Mouse (Mus musculus): ENCODE measurements around the gene Yes1. TPM values are rescaled to one million over a fixed set of nuclear protein-coding genes. Genes with fewer than 3 reads are reported as not detected.
"Not testable (repeated sequence)": the region's sequence is repeated elsewhere in the genome, so short reads cannot be mapped to it uniquely, and the experiment has no call there.

The Yes1 gene
- polyA plus RNA-seq, 1 experiment = 0.59 TPM

- Histone ChIP-seq H3K4me1 (replicated peaks; ENCODE audit: control insufficient read depth, insufficient read depth, low read length) (peaks cover 3% of the 10 kb centered on the region), H3K27me3 (ENCODE audit: control insufficient read depth, insufficient read depth, low read length) (no peaks in the 10 kb centered on the region), H3K27ac (ENCODE audit: control insufficient read depth, insufficient read depth, low read length) (peak overlapping the region; percentile 67), H3K36me3 (ENCODE audit: control insufficient read depth, insufficient read depth, low read length) (no peaks in the 10 kb centered on the region), H3K4me3 (ENCODE audit: control insufficient read depth, insufficient read depth, low read length) (peak overlapping the region; percentile 81)
- under 1% methylated on average over 55 of the region's 55 CpGs for WGBS
- TF ChIP-seq CTCF (IDR thresholded peaks at IDR 0.05; ENCODE audit: borderline replicate concordance, control insufficient read depth, extremely low read depth, insufficient read depth, low read length, poor library complexity) (peak; percentile 99), POLR2A (IDR thresholded peaks at IDR 0.05; ENCODE audit: control insufficient read depth, extremely low read depth, insufficient read depth, low read length, poor library complexity) (0 out of 2 replicates have a peak, but pooled peaks have one; percentile 56)
- DNase-seq = peak; percentile 86
Observed at GRCm38 (mm10) chr5:32713703-32714467, 102.9 kb downstream of the Yes1 start.

GRCm38 (mm10) chr5:32717726-32718125 lies 106.8 kb downstream of the Yes1 start:
- DNase-seq = no peak
- no peak overlapping the region for H3K27ac ChIP-seq (ENCODE audit: control insufficient read depth, insufficient read depth, low read length)
- H3K36me3 ChIP-seq (ENCODE audit: control insufficient read depth, insufficient read depth, low read length) = no peaks in the 10 kb centered on the region
- WGBS = 43% methylated on average over 1 of the region's 1 CpGs
- H3K4me3 ChIP-seq (ENCODE audit: control insufficient read depth, insufficient read depth, low read length) = no peak overlapping the region
- H3K27me3 ChIP-seq (ENCODE audit: control insufficient read depth, insufficient read depth, low read length) = no peaks in the 10 kb centered on the region
- TF ChIP-seq CTCF (IDR thresholded peaks at IDR 0.05; ENCODE audit: borderline replicate concordance, control insufficient read depth, extremely low read depth, insufficient read depth, low read length, poor library complexity) (no peak), POLR2A (IDR thresholded peaks at IDR 0.05; ENCODE audit: control insufficient read depth, extremely low read depth, insufficient read depth, low read length, poor library complexity) (no peak)
- peaks cover 3% of the 10 kb centered on the region for H3K4me1 ChIP-seq (replicated peaks; ENCODE audit: control insufficient read depth, insufficient read depth, low read length)

DNA sequence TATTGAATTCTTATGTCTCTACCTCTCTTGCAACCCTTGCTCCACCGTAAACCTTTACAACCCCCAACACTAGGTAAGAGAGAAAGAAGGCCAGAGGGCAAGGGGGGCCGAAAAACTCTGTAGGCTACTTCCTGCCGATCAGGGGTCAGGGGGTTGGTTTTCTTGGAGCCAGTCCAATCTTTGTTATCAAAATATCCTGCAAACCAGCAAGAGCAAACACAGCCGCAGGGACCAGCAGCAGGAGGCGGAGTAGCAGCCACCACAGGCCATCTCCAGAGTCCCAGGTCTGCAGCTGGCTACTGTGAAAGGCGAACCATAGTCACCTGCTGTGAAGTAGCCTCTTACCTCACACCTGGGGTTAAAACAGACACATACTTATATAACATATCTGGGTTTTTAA lies 107.9 kb downstream of the Yes1 start:
- Histone ChIP-seq H3K36me3 (ENCODE audit: control insufficient read depth, insufficient read depth, low read length) (no peaks in the 10 kb centered on the region), H3K4me3 (ENCODE audit: control insufficient read depth, insufficient read depth, low read length) (no peak overlapping the region), H3K4me1 (replicated peaks; ENCODE audit: control insufficient read depth, insufficient read depth, low read length) (no peaks in the 10 kb centered on the region; the same call in 1 of the 2 replicates), H3K27me3 (ENCODE audit: control insufficient read depth, insufficient read depth, low read length) (no peaks in the 10 kb centered on the region), H3K27ac (ENCODE audit: control insufficient read depth, insufficient read depth, low read length) (no peak overlapping the region)
- TF ChIP-seq CTCF (IDR thresholded peaks at IDR 0.05; ENCODE audit: borderline replicate concordance, control insufficient read depth, extremely low read depth, insufficient read depth, low read length, poor library complexity) (no peak), POLR2A (IDR thresholded peaks at IDR 0.05; ENCODE audit: control insufficient read depth, extremely low read depth, insufficient read depth, low read length, poor library complexity) (no peak)
- DNase-seq = no peak
- 76% methylated on average over 6 of the region's 6 CpGs for WGBS

GRCm38 (mm10) chr5:32720416-32720815 lies 109.4 kb downstream of the Yes1 start:
- Histone ChIP-seq H3K27ac (ENCODE audit: control insufficient read depth, insufficient read depth, low read length) (no peak overlapping the region), H3K4me3 (ENCODE audit: control insufficient read depth, insufficient read depth, low read length) (no peak overlapping the region), H3K27me3 (ENCODE audit: control insufficient read depth, insufficient read depth, low read length) (no peaks in the 10 kb centered on the region), H3K4me1 (replicated peaks; ENCODE audit: control insufficient read depth, insufficient read depth, low read length) (no peaks in the 10 kb centered on the region; the same call in 1 of the 2 replicates), H3K36me3 (ENCODE audit: control insufficient read depth, insufficient read depth, low read length) (no peaks in the 10 kb centered on the region)
- no peak for DNase-seq
- TF ChIP-seq POLR2A (IDR thresholded peaks at IDR 0.05; ENCODE audit: control insufficient read depth, extremely low read depth, insufficient read depth, low read length, poor library complexity) (no peak), CTCF (IDR thresholded peaks at IDR 0.05; ENCODE audit: borderline replicate concordance, control insufficient read depth, extremely low read depth, insufficient read depth, low read length, poor library complexity) (no peak)
- 90% methylated on average over 9 of the region's 9 CpGs for WGBS

DNA sequence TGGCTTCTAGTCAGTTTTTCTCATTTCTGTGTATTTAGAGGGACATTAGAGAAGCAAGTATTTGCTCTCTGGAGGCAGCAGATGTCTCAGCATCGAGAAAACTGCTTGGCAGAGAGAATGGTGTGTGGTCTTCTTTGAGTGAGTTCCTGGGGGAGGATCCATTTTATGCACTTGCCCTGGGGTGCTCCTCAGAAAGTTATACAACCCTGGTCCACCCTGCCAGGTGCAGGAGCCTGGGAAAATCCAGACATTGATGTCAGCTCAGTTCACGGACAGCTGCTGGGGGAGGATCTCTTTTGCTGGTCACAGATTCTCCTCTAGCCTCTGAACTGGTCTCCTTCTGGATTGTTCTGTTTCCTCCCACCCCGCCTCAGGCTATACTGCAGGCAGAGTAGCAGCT lies 110.3 kb downstream of the Yes1 start:
- H3K4me1 ChIP-seq (replicated peaks; ENCODE audit: control insufficient read depth, insufficient read depth, low read length) = no peaks in the 10 kb centered on the region; the same call in 1 of the 2 replicates
- no peak overlapping the region for H3K27ac ChIP-seq (ENCODE audit: control insufficient read depth, insufficient read depth, low read length)
- no peak overlapping the region for H3K4me3 ChIP-seq (ENCODE audit: control insufficient read depth, insufficient read depth, low read length)
- no peaks in the 10 kb centered on the region for H3K27me3 ChIP-seq (ENCODE audit: control insufficient read depth, insufficient read depth, low read length)
- 79% methylated on average over 3 of the region's 3 CpGs for WGBS
- no peaks in the 10 kb centered on the region for H3K36me3 ChIP-seq (ENCODE audit: control insufficient read depth, insufficient read depth, low read length)
- TF ChIP-seq POLR2A (IDR thresholded peaks at IDR 0.05; ENCODE audit: control insufficient read depth, extremely low read depth, insufficient read depth, low read length, poor library complexity) (no peak), CTCF (IDR thresholded peaks at IDR 0.05; ENCODE audit: borderline replicate concordance, control insufficient read depth, extremely low read depth, insufficient read depth, low read length, poor library complexity) (no peak)
- no peak for DNase-seq

DNA sequence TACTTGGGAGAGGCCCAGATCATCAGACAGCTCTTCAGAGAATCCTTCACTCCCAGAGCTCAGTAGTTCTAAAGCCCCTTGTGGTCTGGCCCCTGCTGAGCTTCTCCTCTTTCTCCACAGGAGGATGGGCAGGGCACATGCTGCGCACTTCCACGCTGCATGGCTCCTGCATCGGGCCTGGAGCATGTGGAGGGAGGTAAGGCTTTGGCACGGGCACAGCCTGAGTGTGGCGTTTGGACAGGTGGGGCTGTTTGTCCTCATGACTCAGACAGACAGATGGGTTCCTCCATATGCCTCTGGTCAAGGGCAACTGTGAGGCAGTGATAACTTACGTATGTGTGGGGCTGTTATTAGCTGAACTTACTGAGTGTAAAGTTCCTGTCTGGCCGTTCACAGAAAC lies 111.3 kb downstream of the Yes1 start:
- Histone ChIP-seq H3K27ac (ENCODE audit: control insufficient read depth, insufficient read depth, low read length) (no peak overlapping the region), H3K4me1 (replicated peaks; ENCODE audit: control insufficient read depth, insufficient read depth, low read length) (no peaks in the 10 kb centered on the region; the same call in 1 of the 2 replicates), H3K27me3 (ENCODE audit: control insufficient read depth, insufficient read depth, low read length) (no peaks in the 10 kb centered on the region), H3K4me3 (ENCODE audit: control insufficient read depth, insufficient read depth, low read length) (no peak overlapping the region), H3K36me3 (ENCODE audit: control insufficient read depth, insufficient read depth, low read length) (no peaks in the 10 kb centered on the region)
- DNase-seq = no peak
- WGBS = 90% methylated on average over 7 of the region's 7 CpGs
- TF ChIP-seq POLR2A (IDR thresholded peaks at IDR 0.05; ENCODE audit: control insufficient read depth, extremely low read depth, insufficient read depth, low read length, poor library complexity) (no peak), CTCF (IDR thresholded peaks at IDR 0.05; ENCODE audit: borderline replicate concordance, control insufficient read depth, extremely low read depth, insufficient read depth, low read length, poor library complexity) (no peak)

- H3K27ac ChIP-seq (ENCODE audit: control insufficient read depth, insufficient read depth, low read length); H3K27me3 ChIP-seq (ENCODE audit: control insufficient read depth, insufficient read depth, low read length); DNase-seq; H3K4me1 ChIP-seq (replicated peaks; ENCODE audit: control insufficient read depth, insufficient read depth, low read length); H3K36me3 ChIP-seq (ENCODE audit: control insufficient read depth, insufficient read depth, low read length); H3K4me3 ChIP-seq (ENCODE audit: control insufficient read depth, insufficient read depth, low read length): not testable (repeated sequence)
- WGBS = 97% methylated on average over 8 of the region's 8 CpGs
Observed at GRCm38 (mm10) chr5:32722711-32723110, 111.7 kb downstream of the Yes1 start.
